Mouse (Mus musculus): ENCODE data around the gene Thbs2.
A peak's percentile ranks its signal among the peaks of the same experiment; 100 is the strongest.

The Thbs2 gene

GRCm38 (mm10) chr17:14697096-14697495 is 3.1 kb upstream of the Thbs2 start:
- DNase-seq (ENCODE audit: low read depth, low spot score), result no peak

- no peak for DNase-seq (ENCODE audit: low read depth, low spot score)
Measured at GRCm38 (mm10) chr17:14696281-14696795, 2.3 kb upstream of the Thbs2 start.

DNA sequence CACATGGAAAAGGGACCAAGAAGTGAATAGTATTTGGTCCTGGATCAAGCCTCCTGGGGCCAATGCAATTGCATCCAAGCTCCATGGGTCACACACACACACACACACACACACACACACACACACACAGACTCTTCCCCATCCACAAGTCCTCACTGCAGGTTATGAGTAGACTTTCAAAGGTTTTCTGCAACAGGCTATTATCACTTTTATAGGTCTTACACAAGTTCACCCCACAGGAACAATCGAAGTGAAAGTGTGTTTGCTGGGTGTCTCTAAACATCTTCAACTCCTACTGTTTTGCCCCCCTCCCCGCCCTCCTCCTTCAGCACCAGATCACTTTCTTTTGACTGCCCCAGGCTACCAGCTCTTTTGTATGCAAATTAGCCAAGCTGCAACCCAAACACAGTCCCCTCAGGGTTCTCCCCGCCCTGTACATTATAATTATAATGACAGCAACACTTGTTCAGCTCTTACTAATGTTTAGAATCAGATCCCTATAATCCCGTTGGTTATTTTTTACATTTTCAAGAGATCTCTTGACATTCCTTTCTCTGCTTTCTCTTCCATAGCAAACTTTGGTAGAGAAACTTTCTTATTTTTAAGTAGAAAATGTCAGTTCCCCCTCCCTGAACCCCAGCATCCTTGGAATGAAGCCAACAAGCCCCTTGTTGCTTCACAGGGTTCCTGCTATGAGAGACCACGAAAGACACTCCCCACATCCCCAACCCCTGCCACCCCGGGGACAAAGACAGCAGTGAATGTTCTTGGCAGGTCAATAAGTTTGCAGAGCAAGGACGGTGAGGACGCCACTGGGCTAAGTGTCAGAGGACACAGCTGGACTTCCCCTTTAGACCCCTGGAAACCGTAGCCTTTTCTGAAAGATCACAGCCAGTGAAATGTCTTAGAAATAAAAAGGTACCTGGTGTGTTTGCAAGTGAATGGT is 714 bp downstream of the Thbs2 start:
- no peak for DNase-seq (ENCODE audit: low read depth, low spot score)

DNA sequence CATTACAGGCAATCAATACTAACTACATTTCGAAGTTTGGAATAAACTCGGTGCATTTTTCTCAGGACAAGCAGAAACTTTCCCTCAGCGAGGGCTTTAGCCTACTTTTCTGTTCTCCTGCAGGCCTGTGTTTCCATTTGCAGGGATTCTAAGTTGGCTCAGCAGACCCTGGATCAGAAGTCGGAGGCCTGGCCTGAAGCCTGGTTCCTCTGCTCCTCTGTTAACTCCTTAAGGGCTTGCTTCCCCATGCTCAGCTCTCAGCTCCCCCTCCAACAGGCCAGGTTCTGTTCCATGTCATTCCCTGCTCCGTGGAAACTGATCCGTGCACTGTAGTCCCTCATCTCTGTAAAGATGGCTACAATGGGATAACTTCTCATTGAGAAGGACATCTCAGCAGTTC is 2.1 kb downstream of the Thbs2 start:
- no peak for DNase-seq (ENCODE audit: low read depth, low spot score)

DNA sequence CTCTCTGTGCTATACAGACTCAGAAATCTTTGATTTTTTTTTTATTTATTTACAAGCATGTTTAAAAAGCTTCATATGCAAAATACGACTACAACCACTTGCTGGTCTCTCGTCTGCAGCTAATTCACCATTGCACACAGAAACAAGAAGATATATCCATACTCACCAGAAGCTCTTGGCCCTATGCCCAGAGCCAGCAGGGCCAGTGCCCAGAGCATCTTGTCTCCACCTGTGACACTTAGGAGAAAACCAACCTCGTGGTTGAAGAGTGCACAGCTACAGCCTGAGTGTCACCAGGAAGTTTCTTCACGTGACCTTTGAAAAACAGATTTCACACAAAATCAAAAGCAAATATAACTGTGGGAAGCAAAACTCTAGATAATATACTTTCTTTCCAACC is 2.8 kb downstream of the Thbs2 start:
- no peak for DNase-seq (ENCODE audit: low read depth, low spot score)

DNA sequence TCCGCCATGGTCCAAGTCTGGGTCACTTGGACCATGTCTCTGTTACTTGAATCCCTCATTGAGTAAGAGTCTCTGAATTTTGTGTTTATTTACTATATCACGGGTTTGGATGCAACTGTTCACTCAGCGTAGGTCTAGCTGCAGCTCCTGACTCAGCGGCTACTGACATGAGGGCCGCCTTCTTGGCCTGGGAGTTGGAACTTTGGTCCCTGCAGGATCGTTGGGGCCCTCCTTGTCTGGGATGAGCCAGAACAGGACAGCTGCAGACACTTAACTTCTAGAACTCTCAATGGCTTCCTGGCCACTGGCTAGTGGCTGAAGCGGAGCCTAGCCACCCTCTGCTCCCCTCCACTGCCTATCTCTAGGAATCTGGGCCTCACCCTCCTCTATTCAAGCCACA is 11.2 kb downstream of the Thbs2 start:
- no peak for DNase-seq (ENCODE audit: low read depth, low spot score)

DNA sequence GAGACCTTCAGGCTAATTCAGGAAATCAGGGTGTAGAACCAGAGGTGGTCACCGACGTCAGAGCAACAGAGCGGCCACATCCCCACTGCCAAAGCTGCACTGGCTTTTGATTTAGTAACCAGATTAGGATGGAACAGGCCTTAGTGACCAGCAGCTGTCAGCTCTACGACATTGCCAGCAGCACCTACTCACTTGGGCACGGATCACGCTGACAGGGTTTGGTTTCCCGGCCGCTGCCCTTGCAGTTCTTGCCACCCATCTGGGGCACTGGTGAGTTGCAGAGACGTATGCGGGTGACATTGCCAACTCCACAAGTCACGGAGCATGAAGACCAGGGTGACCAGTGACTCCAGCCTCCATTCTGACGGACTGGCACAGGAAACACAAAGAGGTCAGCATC is 13.0 kb downstream of the Thbs2 start:
- DNase-seq (ENCODE audit: low read depth, low spot score), result no peak

DNA sequence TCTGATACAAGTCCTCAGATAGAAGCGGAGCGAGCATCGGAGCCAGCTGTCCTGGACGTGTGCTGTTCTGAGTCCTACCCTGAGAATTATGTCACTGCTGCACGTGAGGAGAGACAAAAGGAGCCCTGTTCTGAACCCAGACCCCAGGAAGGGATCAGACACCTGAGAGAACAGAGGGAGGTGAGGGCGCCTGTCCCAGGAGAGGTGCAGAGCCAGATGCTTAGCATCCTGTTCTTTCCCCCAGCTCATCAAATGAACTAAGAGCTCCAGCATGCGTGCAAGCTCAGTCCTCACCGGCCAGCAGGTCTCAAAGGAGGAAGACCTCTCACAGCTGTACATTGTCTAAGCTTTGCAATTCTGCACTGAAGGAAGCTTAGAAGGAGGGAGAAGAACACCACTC is 16.8 kb downstream of the Thbs2 start:
- DNase-seq (ENCODE audit: low read depth, low spot score), result no peak

GRCm38 (mm10) chr17:14675517-14675916 is 18.5 kb downstream of the Thbs2 start:
- DNase-seq (ENCODE audit: low read depth, low spot score), result no peak

GRCm38 (mm10) chr17:14672402-14672801 is 21.6 kb downstream of the Thbs2 start:
- DNase-seq (ENCODE audit: low read depth, low spot score), result peak; percentile 24

GRCm38 (mm10) chr17:14667225-14667624 is 26.8 kb downstream of the Thbs2 start:
- no peak for DNase-seq (ENCODE audit: low read depth, low spot score)

DNA sequence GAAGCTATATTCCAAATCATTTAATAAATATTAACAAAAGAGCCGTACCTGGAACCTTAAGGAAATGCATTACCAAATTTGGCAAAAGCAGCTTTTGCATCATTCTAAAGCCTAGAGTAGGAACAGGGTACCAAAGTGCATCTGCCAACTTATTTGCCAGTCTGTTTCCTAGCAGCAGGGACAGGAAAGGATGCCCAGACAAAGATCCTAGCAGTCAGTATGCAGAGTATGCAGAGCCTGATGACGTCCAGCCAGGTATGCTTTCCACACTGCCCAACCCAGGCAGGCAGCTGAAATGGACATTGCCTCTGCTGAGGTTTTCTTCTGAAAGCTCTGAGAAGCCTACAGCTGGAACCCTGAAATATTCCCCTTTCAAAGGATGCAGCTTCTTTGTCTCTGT is 27.6 kb downstream of the Thbs2 start:
- DNase-seq (ENCODE audit: low read depth, low spot score), result no peak

DNA sequence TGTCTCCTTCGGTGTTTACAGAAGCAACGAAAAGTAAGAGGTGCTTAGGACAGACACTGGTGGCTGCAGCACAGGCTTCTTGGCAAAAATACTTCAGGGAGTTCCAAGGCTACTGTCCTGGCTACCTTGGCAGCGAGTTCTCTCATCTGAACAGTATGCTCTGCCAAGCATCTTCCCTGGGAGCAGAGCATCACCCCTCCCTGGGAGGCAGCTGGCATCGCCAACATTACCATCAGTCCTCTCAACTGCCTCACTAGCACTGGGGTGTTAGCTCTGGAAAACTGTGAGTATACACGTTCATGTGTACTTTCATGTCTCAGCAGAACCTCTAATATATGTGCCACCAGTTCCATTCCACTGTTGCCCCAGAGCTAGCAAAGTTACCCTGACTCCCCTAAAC is 30.7 kb downstream of the Thbs2 start:
- no peak for DNase-seq (ENCODE audit: low read depth, low spot score)

- no peak for DNase-seq (ENCODE audit: low read depth, low spot score)
Measured at GRCm38 (mm10) chr17:14662409-14662808, 31.6 kb downstream of the Thbs2 start.

DNA sequence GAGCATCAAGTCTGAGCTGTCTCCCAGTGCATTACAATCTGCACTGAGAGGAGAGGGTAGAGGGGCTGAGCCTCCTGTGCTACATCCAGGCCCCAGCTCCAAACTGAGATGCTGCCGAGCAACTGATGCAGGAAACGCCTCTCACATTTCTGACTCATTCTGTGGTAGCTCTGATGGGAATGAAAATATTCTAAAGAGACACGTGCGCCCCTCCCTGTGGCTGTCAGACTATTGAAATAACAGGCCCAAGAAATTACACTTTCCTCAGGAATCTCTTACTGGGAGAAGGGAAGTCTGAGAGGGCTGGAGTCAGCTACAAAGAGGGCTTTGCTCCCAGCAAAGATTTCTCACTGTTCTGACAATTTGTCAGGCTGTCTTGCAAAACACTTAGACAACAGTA is 34.3 kb downstream of the Thbs2 start:
- peak; percentile 44 for DNase-seq (ENCODE audit: low read depth, low spot score)

DNA sequence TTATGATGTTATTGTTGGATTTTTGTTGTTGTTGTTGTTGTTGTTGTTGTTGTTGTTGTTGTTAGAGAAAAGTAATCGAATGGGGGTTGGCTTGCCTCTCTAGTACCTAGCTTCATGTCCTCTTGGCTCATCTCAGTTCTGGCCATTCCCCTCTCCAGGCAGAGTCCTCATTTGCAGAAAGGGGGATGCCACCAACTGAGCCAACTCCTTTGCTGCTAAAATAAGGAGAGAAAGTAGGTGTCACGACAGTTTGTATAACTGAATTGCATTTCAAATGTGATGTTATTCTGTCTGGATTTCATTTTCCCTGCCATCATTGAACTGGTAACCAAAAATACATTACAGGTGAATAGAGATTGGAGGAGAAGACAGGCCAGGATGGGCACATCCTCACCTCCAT is 35.9 kb downstream of the Thbs2 start:
- no peak for DNase-seq (ENCODE audit: low read depth, low spot score)

GRCm38 (mm10) chr17:14657123-14657522 is 36.9 kb downstream of the Thbs2 start:
- no peak for DNase-seq (ENCODE audit: low read depth, low spot score)

DNA sequence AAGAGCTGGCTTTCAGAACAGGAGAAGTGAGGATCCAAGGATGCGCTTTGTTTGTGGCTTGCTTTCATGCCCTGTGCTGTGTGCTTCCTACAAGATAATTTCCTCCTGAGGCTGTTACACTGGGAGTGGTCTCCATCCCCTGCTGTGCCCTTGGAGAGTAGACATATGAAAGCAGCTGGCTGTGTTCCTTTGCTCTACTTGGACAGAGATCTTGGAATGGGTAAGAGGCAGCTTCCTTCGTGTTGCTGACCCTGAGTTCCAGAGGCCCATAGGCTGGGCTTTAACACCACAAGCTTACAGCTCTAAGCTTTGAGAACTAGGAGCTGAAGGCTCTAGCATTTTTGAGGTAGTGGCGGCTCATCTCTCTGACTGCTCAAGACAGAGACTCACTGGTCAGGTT is 39.1 kb downstream of the Thbs2 start:
- no peak for DNase-seq (ENCODE audit: low read depth, low spot score)

DNA sequence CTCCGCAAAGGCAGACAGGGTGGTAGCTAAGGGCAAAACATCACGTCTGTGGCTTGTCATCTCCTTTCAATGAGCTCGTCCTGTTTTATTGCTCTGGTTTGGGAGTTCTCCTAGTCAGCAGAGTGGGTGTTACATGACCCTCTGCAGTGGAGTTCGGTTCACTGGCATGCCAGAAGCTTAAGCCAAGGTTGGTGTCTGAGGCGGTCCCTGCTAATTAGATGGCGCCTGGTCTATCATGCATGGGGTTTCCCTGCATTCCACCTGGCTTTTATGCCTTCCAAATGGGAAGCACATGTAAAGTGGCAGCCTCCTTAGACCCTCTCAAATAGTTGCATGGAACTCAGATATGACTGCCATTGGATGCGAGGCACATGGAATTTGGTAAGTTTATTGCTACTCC is 42.0 kb downstream of the Thbs2 start:
- DNase-seq (ENCODE audit: low read depth, low spot score), result no peak

GRCm38 (mm10) chr17:14647996-14648640 is 45.9 kb downstream of the Thbs2 start:
- DNase-seq (ENCODE audit: low read depth, low spot score), result peak; percentile 63

GRCm38 (mm10) chr17:14643996-14644395 is 50.0 kb downstream of the Thbs2 start:
- DNase-seq (ENCODE audit: low read depth, low spot score), result no peak

DNA sequence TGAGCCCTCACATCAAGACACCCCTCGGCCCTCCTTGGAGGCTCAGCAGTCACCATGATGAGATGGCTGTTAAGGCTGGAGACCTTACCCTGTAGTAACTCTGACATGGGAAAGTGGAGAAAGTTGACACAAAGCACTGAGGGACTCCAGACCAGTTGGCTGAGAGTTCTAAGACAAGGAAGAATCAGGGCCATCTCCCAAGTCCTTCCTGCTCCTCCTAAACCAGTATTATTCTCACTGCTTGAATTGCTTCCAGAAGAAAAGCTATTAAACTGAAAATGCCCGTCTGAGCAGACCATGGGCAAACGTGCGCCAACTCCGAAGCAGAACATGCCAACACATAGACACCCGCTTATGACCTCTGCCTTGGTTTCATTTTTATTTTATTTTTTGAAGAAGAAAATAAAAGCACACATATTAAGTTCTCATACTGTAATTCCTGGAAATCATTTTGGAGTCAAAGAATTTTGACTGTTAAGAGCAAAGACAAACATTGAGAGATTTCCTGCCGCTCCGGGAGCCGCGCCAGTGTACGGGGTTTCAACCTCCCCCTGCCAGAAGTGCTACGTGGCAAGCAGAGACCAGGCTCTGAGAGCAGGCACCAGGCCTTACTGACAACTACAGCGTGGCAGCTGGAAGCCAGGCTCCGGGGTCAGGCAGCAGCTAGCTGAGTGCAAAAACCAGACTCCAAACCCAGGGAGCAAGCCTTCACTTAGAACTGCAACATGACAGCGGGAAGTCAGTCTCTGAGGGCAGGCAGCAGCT is 53.5 kb downstream of the Thbs2 start:
- DNase-seq (ENCODE audit: low read depth, low spot score), result no peak
